Mouse (Mus musculus) embryonic facial prominence, embryonic 14.5 days (tissue): ENCODE measurements at regions not wholly inside any gene's neighbourhood (a gene's known extent, or its start where the extent isn't known, plus 50 kb on each side); places are given as distances from the start of the nearest gene placed in this dataset.

Source experiments
- ATAC-seq: fragments of 200-750 bp; cut with Nextera tagmentation; 2 replicates; pipeline ENCODE4 v1.8.0; 2017; ENCODE audit warnings: low read depth, moderate number of reproducible peaks, moderate TSS enrichment
- DNase-seq: peaks from one replicate; pipeline ENCODE4 v3.0.0-alpha.2; 2015; ENCODE audit warnings: low spot score
- H3K27ac ChIP-seq: fragments of 300-500 bp; sonication (generic); replicated peaks from 2 replicates; pipeline ENCODE4 v1.5.1; 2014; ENCODE audit warnings: low read depth, mild to moderate bottlenecking, low read length, moderate library complexity
- H3K27me3 ChIP-seq: fragments of 300-500 bp; sonication (generic); replicated peaks from 2 replicates; pipeline ENCODE4 v1.6.1; 2014; ENCODE audit warnings: low read length; ENCODE audit not compliant: control insufficient read depth, insufficient read depth
- H3K36me3 ChIP-seq: fragments of 300-500 bp; sonication (generic); 2 replicates; pipeline ENCODE4 v1.6.1; 2014; ENCODE audit warnings: low read length, mixed read lengths; ENCODE audit not compliant: control insufficient read depth, insufficient read depth
- H3K4me1 ChIP-seq: fragments of 300-500 bp; sonication (generic); 2 replicates; pipeline ENCODE4 v1.6.1; 2014; ENCODE audit warnings: antibody characterized with exemption, low read length; ENCODE audit not compliant: control insufficient read depth, insufficient read depth
- H3K4me2 ChIP-seq: fragments of 300-500 bp; sonication (generic); 2 replicates; pipeline ENCODE4 v1.6.1; 2014; ENCODE audit warnings: low read depth, mild to moderate bottlenecking, low read length, moderate library complexity, mixed read lengths
- H3K4me3 ChIP-seq: fragments of 300-500 bp; sonication (generic); 2 replicates; pipeline ENCODE4 v1.5.1; 2014; ENCODE audit warnings: low read depth, mild to moderate bottlenecking, low read length
- H3K9ac ChIP-seq: fragments of 300-500 bp; sonication (generic); 2 replicates; pipeline ENCODE4 v1.6.1; 2014; ENCODE audit warnings: low read depth, mild to moderate bottlenecking, low read length, moderate library complexity, mixed read lengths
- H3K9me3 ChIP-seq: fragments of 300-500 bp; sonication (generic); 2 replicates; pipeline ENCODE4 v1.6.1; 2016; ENCODE audit warnings: low read length; ENCODE audit not compliant: control insufficient read depth
- WGBS: fragments of 180-500 bp; shearing (Covaris S2); extraction: QIAGEN DNeasy Blood & Tissue Kit; methylation state at CpG from one replicate; pipeline ENCODE4 v1.1.7; 2014; 5-methylcytosine and 5-hydroxymethylcytosine counted together

- Histone ChIP-seq H3K4me1 (no peaks in the 10 kb centered on the region), H3K4me3 (no peak overlapping the region), H3K9me3 (no peaks in the 10 kb centered on the region), H3K27ac (no peak overlapping the region), H3K4me2 (no peak overlapping the region), H3K9ac (no peak overlapping the region), H3K36me3 (no peaks in the 10 kb centered on the region), H3K27me3 (no peaks in the 10 kb centered on the region)
- DNase-seq (no peak), ATAC-seq (no peak)
- 81% methylated on average over 2 of the region's 2 CpGs for WGBS
Observed at GRCm38 (mm10) chr6:148517536-148518245, 73.5 kb upstream of the Tmtc1 start.

- Histone ChIP-seq H3K4me1 (no peaks in the 10 kb centered on the region), H3K4me3 (no peak overlapping the region)
Observed at GRCm38 (mm10) chr6:148516654-148517053, 72.5 kb upstream of the Tmtc1 start.

GRCm38 (mm10) chr6:148515105-148515504, 70.9 kb upstream of the Tmtc1 start:
- H3K4me2 ChIP-seq: no peak overlapping the region
- H3K27me3 ChIP-seq: no peaks in the 10 kb centered on the region
- no peaks in the 10 kb centered on the region for H3K36me3 ChIP-seq
- no peak overlapping the region for H3K9ac ChIP-seq
- H3K9me3 ChIP-seq: no peaks in the 10 kb centered on the region
- DNase-seq (no peak), ATAC-seq (no peak)
- H3K4me1 ChIP-seq: no peaks in the 10 kb centered on the region
- no peak overlapping the region for H3K27ac ChIP-seq
- no peak overlapping the region for H3K4me3 ChIP-seq
- WGBS: 72% methylated on average over 6 of the region's 6 CpGs

More at GRCm38 (mm10) chr6:148516654-148517053, 72.5 kb upstream of the Tmtc1 start:
- Histone ChIP-seq H3K4me2 (no peak overlapping the region), H3K9ac (no peak overlapping the region), H3K9me3 (no peaks in the 10 kb centered on the region), H3K27me3 (no peaks in the 10 kb centered on the region), H3K36me3 (no peaks in the 10 kb centered on the region), H3K27ac (no peak overlapping the region)
- DNase-seq (no peak), ATAC-seq (no peak)
- WGBS: 70% methylated on average over 4 of the region's 4 CpGs

GRCm38 (mm10) chr6:148514645-148515044, 70.5 kb upstream of the Tmtc1 start:
- Histone ChIP-seq H3K4me3 (no peak overlapping the region), H3K27me3 (no peaks in the 10 kb centered on the region), H3K4me2 (no peak overlapping the region), H3K4me1 (no peaks in the 10 kb centered on the region), H3K9me3 (no peaks in the 10 kb centered on the region), H3K9ac (no peak overlapping the region), H3K27ac (no peak overlapping the region), H3K36me3 (no peaks in the 10 kb centered on the region)
- ATAC-seq: no peak
- 78% methylated on average over 1 of the region's 1 CpGs for WGBS
- DNase-seq: no peak

- 59% methylated on average over 6 of the region's 6 CpGs for WGBS
Observed at GRCm38 (mm10) chr6:148514124-148514523, 69.9 kb upstream of the Tmtc1 start.

GRCm38 (mm10) chr6:148513134-148513533, 68.9 kb upstream of the Tmtc1 start:
- no peak overlapping the region for H3K4me2 ChIP-seq
- no peak overlapping the region for H3K27ac ChIP-seq
- 33% methylated on average over 2 of the region's 2 CpGs for WGBS
- H3K36me3 ChIP-seq: no peaks in the 10 kb centered on the region
- no peaks in the 10 kb centered on the region for H3K27me3 ChIP-seq
- no peak overlapping the region for H3K9ac ChIP-seq
- no peak overlapping the region for H3K4me3 ChIP-seq
- ATAC-seq (no peak), DNase-seq (no peak)
- H3K4me1 ChIP-seq: no peaks in the 10 kb centered on the region
- no peaks in the 10 kb centered on the region for H3K9me3 ChIP-seq

More at GRCm38 (mm10) chr6:148514124-148514523, 69.9 kb upstream of the Tmtc1 start:
- Histone ChIP-seq H3K9ac (no peak overlapping the region), H3K36me3 (no peaks in the 10 kb centered on the region), H3K4me2 (no peak overlapping the region), H3K4me3 (no peak overlapping the region), H3K4me1 (no peaks in the 10 kb centered on the region), H3K27ac (no peak overlapping the region), H3K27me3 (no peaks in the 10 kb centered on the region), H3K9me3 (no peaks in the 10 kb centered on the region)
- DNase-seq (peak; percentile 45), ATAC-seq (no peak)

- DNase-seq (no peak), ATAC-seq (no peak)
- 81% methylated on average over 2 of the region's 2 CpGs for WGBS
- Histone ChIP-seq H3K36me3 (no peaks in the 10 kb centered on the region), H3K4me1 (0 out of 2 replicates have a peak, but pooled peaks cover 7% of the 10 kb centered on the region), H3K27me3 (no peaks in the 10 kb centered on the region), H3K9ac (no peak overlapping the region), H3K27ac (no peak overlapping the region), H3K9me3 (no peaks in the 10 kb centered on the region), H3K4me2 (no peak overlapping the region), H3K4me3 (no peak overlapping the region)
Observed at GRCm38 (mm10) chr6:148505325-148505724, 61.1 kb upstream of the Tmtc1 start.

- Histone ChIP-seq H3K27me3 (no peaks in the 10 kb centered on the region), H3K4me3 (no peak overlapping the region), H3K4me2 (no peak overlapping the region), H3K9me3 (no peaks in the 10 kb centered on the region), H3K36me3 (no peaks in the 10 kb centered on the region), H3K27ac (no peak overlapping the region), H3K4me1 (0 out of 2 replicates have a peak, but pooled peaks cover 7% of the 10 kb centered on the region), H3K9ac (no peak overlapping the region)
- 51% methylated on average over 9 of the region's 9 CpGs for WGBS
- ATAC-seq (no peak), DNase-seq (no peak)
Observed at GRCm38 (mm10) chr6:148500251-148501179, 56.3 kb upstream of the Tmtc1 start.
